Mouse (Mus musculus) cortical plate, adult 2 months (tissue): Measurements from ENCODE around the gene Ntn3.

ENCODE experiments used
- CTCF ChIP-seq: fragments of 200-500 bp; IDR thresholded peaks from 2 replicates; pipeline ENCODE4 v1.5.1; 2011; ENCODE audit warnings: mild to moderate bottlenecking, control low read depth, low read length; ENCODE audit not compliant: insufficient read depth; ENCODE audit errors: extremely low read depth
- POLR2A ChIP-seq: fragments of 200-500 bp; IDR thresholded peaks from 2 replicates; pipeline ENCODE4 v1.6.1; 2011; ENCODE audit warnings: mild to moderate bottlenecking, low read length, control low read depth; ENCODE audit not compliant: insufficient read depth; ENCODE audit errors: extremely low read depth

DNA sequence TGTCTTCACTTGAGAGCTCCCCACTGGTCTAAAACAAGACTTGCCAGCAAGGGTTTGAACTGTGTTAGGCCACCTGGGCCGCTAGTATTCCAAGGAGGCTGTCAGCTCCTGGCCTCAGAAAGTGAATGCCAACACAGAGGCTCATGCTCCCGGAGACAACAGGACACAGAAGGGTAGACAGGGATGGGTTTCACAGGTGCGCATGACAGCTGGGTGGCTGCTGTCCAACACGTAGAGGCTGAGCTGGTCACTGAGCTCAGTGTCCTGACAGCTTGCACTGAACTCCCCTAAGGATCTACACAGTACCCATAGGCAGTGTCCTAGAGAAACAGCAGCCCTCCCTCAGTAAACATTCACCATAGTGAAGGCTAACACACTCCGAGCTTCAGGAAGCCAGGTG lies 14.2 kb upstream of the Ntn3 start:
- TF ChIP-seq POLR2A = no peak
- no peak for TF ChIP-seq CTCF
